Mouse (Mus musculus) hindlimb bud, embryonic 11.5 days (tissue): ENCODE measurements at regions not wholly inside any gene's neighbourhood (a gene's known extent, or its start where the extent isn't known, plus 50 kb on each side); places are given as distances from the start of the nearest gene placed in this dataset.

Source experiments
- DNase-seq: peaks from one replicate; pipeline ENCODE4 v3.0.0-alpha.2; 2012; ENCODE audit warnings: low read depth, low spot score; ENCODE audit errors: extremely low spot score

DNA sequence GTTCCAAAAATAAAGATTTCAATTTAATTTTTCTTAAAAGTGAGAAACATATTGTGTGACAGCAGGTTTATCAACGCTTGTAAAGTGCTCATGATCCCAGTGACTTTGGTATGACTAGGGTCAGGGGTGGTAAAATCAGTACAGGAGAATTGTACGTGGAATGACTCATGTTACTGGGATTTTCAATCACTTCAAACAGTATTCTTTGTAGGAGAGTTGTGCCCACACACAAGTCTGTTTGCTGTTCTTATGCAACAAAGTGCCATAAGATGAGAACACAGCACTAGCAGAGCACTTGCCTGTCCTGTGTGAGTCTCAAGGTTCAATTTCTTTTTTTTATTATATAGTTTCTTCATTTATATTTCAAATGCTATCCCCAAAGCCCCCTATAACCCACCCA, 166.5 kb downstream of the Smarca1 start:
- DNase-seq, result no peak

DNA sequence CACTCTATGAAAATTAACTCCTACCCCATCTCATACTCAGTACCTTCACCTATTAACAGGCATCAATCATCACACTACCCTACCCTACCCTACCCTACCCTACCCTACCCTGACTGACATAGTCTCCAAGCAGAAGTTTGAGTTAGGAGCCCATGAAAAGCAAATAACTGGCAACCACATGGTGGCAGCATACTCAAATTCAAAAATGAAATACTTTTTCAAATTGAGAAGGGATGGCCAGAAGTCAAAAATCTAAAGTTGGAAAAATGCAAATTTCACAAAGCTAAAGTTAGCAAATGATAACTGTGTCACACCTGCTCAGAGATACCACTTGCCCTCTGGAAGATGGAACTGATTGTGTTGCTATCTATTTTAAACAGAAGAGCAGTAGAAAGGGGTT, 189.7 kb downstream of the Smarca1 start:
- DNase-seq, result no peak

DNA sequence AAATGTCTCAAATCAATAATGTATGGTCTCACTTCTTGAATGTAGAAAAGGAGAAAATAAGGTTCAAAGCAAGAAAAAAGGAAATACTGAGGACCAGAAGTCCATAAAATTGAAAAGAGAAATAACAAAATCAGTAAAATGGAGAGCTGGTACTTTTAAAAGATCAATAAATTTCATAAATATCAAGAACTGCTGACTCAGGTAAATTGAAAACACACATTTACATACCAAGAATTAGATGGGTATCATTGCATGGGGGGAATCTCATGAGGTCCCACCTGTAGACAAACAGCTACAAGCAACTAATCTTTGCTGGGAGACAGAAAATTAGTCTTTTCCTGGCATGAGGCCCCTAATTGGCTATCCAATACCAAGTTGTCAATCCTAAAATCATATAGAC, 224.0 kb downstream of the Smarca1 start:
- DNase-seq, result no peak

DNA sequence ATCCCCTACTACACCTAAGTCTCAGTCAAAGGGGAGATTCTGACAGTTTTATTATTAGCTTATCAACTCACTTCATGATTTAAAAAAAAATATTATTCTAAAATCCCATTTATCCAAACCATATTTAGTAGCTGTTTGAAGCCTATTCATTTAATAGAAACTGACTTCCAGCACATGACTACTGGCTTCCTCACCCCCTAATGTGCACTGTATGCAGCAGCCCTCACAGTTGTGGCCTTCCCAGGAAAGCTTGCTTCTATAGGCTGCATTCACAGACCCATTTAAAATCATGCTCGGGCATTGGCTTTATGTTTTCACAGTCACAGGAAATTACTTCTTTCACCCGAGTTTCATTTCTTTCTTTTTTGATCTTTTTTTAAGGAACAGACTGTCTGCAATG, 246.3 kb downstream of the Smarca1 start:
- no peak for DNase-seq

DNA sequence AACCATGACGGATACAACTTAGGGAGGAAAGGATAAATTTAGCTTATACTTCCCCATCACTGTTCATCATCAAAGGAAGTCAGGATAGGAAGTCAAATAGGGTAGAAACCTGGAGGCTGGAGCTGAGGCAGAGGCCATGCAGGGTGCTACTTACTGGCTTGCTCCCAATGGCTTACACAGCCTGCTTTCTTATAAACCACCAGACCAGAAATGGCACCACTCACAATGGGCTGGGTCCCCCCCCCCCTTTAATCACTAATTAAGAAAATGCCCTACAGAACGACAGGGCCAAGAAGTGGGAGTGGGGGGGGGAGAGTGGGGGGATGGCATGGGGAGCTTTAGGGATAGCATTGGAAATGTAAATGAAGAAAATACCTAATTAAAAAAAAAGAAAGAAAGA, 251.6 kb downstream of the Smarca1 start:
- no peak for DNase-seq

DNA sequence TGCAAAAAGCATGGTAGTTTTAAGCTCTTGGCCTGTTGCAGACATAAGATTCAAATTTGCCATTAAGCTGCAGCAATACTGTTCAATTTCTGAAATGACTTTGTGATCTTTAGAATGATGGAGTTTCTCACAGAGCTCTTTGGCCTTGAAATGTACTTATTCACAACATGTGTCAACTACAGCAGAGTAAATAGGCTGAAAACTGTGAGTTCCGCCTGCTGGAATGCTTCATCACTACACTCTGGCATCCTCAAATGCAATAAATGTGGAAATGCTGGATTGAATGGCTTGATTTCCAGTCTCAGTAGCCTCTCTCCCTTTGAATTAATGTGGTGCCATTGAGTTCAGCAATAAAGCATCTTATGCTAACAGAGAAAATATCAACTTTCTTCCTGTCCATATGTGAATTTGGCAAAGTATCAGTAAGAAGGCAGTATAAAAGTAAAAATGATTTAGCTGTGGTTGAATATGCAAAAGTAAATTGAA, 253.9 kb downstream of the Smarca1 start:
- no peak for DNase-seq

DNA sequence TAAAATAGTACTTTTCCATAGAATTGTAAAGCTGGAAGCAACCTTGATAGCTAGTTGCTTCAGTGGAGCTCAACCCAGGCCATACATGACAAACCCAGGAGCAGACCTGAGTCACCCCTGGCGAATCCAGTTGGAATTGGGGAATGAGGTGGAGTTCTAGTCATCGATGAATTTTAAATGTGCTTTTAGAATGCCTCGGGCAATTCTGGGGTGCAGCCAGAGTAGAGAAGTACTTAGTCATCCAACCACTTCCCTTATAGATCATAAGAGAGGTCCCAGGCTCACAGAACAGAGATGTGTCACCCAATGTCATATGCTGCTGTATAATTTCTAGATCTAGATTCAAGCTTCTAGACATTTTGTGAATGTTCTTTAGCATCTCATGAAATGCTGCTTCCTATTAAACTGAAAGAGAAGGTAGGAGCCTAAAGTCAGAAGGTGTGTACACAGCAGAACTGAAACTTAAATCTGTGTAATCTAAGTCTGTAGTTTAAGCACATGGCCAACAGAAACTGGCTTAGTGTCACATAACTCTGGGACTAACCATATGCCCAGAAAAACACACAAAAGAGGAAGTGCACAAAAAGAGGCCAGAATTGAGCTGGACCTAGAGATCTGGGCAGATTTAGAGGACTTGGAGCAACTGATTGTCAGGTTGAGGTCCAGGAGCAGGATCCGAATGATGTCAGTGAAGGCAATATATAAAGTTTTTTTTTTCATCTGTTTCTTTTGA, 269.7 kb downstream of the Smarca1 start:
- DNase-seq, result no peak

DNA sequence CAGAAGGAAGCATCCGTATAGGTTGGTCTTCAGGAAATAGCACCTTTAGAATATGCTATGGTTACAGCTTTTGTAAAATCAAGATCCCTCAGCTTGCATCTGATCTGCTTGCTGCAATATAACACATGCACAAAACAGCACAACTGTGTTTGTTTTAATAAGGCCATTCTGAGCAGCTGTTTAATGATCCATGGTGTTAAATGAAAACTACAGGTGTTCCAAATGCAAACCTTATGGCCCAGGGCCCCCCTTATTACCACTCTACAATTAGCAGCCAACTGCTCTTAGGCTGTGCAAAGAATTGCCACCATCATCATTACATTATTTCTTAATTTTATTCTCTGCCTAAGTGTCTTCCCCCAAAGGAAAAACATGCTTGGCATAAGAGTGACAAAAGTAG, 280.4 kb downstream of the Smarca1 start:
- DNase-seq, result peak; percentile 14
